Mouse (Mus musculus): ENCODE data around the gene Krtap26-1. TPM values are rescaled to one million over a fixed set of nuclear protein-coding genes. Genes with fewer than 3 reads are reported as not detected.

Gene Krtap26-1
- not detected in 2 replicates for polyA plus RNA-seq (2016; fragmentation: Nextera tagmentation; extraction: Ambion mirVana)

DNA sequence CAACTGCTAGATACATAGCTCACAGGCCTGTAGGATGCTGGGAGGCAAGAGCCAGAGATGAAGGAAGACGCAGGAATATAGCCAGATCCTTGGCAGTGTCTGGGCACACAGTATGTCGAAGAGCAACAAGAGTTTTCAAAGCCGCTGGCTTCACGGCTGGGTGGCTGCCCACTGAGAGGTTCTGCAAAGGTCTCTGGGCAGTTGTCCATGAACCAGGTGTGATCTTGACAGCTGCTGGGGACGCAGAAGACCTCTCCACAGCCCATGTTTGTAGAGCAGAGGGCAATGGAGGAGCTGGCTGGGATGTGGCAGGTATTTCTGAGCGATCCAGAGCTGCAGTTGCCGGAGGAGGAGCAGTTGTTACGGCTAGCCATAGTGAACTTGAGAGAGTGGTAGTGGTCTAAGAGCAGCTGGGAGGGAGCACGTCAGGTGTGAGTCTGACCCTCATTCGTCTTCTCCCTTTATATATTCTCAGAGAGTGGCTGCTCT lies at the start of gene Krtap26-1:
Gene Krtap26-1 (minus strand): TSS at position 439 of the 489 bp plus-strand sequence.
- H3K27me3 ChIP-seq, result no peaks in the 10 kb centered on the region
- H3K9ac ChIP-seq (replicated peaks), result no peak within 1 kb of the TSS
- 85% methylated on average over 10 of the region's 10 CpGs for WGBS
- ATAC-seq (ENCODE audit: insufficient number of reproducible peaks, insufficient read depth, low FRiP score, low TSS enrichment, low read depth), result no peak
- H3K4me3 ChIP-seq (replicated peaks), result no peak within 1 kb of the TSS
- no peaks in the 10 kb centered on the region for H3K4me1 ChIP-seq (replicated peaks)
- no peaks in the 10 kb centered on the region for H3K36me3 ChIP-seq
- H3K27ac ChIP-seq, result no peak within 1 kb of the TSS
- H3K4me2 ChIP-seq, result no peak within 1 kb of the TSS
- H3K9me3 ChIP-seq, result no peaks in the 10 kb centered on the region

DNA sequence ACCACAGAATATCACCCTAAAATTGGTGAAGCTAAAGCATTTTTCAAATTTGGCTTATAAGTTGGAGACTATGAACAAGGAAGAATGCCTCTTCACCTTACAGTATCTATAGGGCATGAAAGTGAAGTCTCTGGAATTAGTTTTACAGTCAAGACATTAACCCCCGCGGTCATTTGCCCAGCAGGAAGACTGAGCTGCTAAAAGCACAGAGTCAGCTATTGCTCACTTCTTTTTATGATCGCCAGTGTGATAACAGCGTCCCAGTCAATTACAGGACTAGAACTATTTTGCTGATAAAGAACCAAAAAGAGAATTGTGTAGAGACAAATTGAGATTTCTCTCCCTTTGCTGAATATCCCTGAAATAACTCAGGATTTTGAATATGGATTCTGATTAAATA lies 48.7 kb upstream of the Krtap26-1 start:
- ATAC-seq (ENCODE audit: insufficient number of reproducible peaks, insufficient read depth, low FRiP score, low TSS enrichment, low read depth), result no peak
- Histone ChIP-seq H3K27me3 (no peaks in the 10 kb centered on the region), H3K27ac (no peak overlapping the region), H3K4me1 (replicated peaks) (peaks cover 4% of the 10 kb centered on the region), H3K4me3 (replicated peaks) (no peak overlapping the region), H3K4me2 (no peak overlapping the region), H3K36me3 (no peaks in the 10 kb centered on the region), H3K9ac (replicated peaks) (no peak overlapping the region), H3K9me3 (no peaks in the 10 kb centered on the region)
- 66% methylated on average over 4 of the region's 4 CpGs for WGBS

DNA sequence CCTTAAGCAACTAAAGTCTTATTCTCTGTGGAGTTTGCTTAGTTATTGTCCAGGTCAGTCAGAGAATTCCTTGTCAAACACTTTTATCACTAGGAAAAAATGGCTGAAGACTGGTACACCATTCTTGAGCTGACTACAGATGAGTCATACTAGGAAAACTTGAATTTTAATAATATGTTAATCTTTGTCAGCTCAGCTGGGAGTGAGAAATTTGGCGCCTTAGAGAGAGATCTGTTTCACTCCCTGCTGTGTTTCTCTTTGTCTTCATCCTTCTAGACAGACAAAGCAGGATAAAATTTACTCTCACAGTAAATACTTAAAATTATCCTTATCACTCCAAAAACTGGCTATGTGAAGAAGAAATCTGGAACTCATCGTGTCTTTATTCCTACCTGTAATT lies 33.7 kb upstream of the Krtap26-1 start:
- Histone ChIP-seq H3K4me2 (no peak overlapping the region), H3K27me3 (no peaks in the 10 kb centered on the region), H3K9ac (replicated peaks) (no peak overlapping the region), H3K4me1 (replicated peaks) (no peaks in the 10 kb centered on the region), H3K36me3 (no peaks in the 10 kb centered on the region), H3K9me3 (no peaks in the 10 kb centered on the region), H3K4me3 (replicated peaks) (no peak overlapping the region), H3K27ac (no peak overlapping the region)
- no peak for ATAC-seq (ENCODE audit: insufficient number of reproducible peaks, insufficient read depth, low FRiP score, low TSS enrichment, low read depth)
- WGBS, result 66% methylated on average over 2 of the region's 2 CpGs

DNA sequence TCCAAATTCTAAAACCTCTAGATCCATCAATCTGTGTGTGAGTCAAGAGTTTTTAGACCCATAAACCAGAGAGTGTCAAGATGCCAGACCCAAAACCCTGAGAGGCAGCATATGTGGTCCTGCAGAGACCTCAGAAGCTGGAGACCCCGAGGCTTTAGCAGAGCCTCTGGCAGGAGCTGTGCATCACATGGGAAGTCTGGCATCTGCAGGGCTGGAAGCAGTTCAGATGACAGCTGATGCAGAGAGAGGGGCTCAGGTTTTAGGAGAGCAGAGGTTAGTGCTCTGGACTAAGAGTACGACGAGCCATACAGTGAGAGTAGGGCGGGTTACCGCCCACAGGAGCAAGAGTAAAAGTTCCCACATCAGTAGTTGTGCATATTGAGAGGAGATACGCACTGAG lies 31.5 kb upstream of the Krtap26-1 start:
- WGBS, result 77% methylated on average over 6 of the region's 6 CpGs
- Histone ChIP-seq H3K4me1 (replicated peaks) (no peaks in the 10 kb centered on the region), H3K4me2 (no peak overlapping the region), H3K4me3 (replicated peaks) (no peak overlapping the region), H3K9ac (replicated peaks) (no peak overlapping the region), H3K27me3 (no peaks in the 10 kb centered on the region), H3K27ac (no peak overlapping the region), H3K9me3 (no peaks in the 10 kb centered on the region), H3K36me3 (no peaks in the 10 kb centered on the region)
- no peak for ATAC-seq (ENCODE audit: insufficient number of reproducible peaks, insufficient read depth, low FRiP score, low TSS enrichment, low read depth)

DNA sequence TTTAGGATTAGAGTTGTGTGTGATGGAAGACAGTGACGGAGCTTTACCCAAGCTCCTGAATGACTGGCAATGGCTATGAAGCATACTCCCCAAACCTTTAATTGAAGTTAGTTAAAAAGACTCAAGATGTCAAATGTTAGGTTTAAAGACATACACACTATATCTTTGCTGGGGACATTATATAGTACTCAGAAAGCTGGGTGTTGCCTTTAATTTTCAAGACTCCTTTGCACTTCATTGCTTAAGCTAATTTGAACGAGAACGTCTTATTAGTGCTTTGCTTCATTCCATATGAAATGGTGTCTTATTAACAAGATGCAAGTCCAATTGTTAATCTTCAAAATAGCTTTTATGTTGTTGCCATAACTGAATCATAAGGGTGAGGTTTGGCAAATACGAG lies 24.0 kb upstream of the Krtap26-1 start, which contains the start of gene Krtap27-1:
Gene Krtap27-1 (minus strand): TSS at position 101 of the 400 bp plus-strand sequence.
- no peak for ATAC-seq (ENCODE audit: insufficient number of reproducible peaks, insufficient read depth, low FRiP score, low TSS enrichment, low read depth)
- no peak within 1 kb of the TSS for H3K27ac ChIP-seq
- H3K36me3 ChIP-seq, result no peaks in the 10 kb centered on the region
- no peaks in the 10 kb centered on the region for H3K27me3 ChIP-seq
- H3K4me3 ChIP-seq (replicated peaks), result no peak within 1 kb of the TSS
- H3K4me1 ChIP-seq (replicated peaks), result no peaks in the 10 kb centered on the region
- 84% methylated on average over 4 of the region's 4 CpGs for WGBS
- H3K4me2 ChIP-seq, result no peak within 1 kb of the TSS
- H3K9ac ChIP-seq (replicated peaks), result no peak within 1 kb of the TSS
- H3K9me3 ChIP-seq, result no peaks in the 10 kb centered on the region

DNA sequence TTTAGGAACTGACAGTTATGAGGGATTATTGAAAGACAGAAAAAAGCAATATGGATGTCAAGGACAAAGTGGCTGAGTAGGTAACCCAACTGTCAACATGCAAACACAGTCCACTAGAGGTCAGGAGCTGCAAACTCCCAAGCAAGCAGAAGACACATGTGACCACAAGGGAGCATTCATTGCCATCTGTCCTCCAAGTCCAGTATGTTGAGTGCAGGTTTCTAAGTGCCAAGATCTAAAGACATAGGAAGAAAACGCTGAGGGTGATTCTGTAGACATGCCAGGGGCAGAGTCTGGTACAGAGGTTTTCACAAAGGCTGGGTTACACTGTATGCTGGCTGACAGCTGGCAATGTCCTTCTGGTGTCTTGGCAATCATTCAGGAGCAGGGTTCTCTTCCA lies 9.8 kb upstream of the Krtap26-1 start:
- Histone ChIP-seq H3K4me1 (replicated peaks) (no peaks in the 10 kb centered on the region), H3K27ac (no peak overlapping the region), H3K36me3 (no peaks in the 10 kb centered on the region), H3K27me3 (no peaks in the 10 kb centered on the region), H3K9ac (replicated peaks) (no peak overlapping the region), H3K4me2 (no peak overlapping the region), H3K4me3 (replicated peaks) (no peak overlapping the region), H3K9me3 (no peaks in the 10 kb centered on the region)
- ATAC-seq (ENCODE audit: insufficient number of reproducible peaks, insufficient read depth, low FRiP score, low TSS enrichment, low read depth), result no peak
- WGBS, result 45% methylated on average over 1 of the region's 1 CpGs

DNA sequence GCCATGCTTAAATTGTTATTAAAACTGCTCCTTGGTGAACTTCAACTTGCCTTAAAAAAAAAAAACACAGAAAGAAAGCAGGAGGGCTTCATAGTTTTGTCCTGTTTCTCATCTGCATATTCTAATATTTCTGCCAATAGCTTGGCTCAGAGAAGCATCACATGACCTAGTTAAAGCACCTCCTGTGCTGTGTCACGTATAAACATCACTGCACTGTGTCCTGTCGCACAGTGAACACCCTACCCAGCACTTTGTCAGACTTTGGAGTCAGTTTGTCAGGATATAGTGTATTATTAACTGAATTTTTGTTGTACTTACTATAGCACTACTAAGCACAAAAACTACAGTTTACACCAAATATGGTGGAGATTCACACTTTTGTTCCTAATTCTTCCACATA lies 4.4 kb upstream of the Krtap26-1 start:
- Histone ChIP-seq H3K4me1 (replicated peaks) (no peaks in the 10 kb centered on the region), H3K4me3 (replicated peaks) (no peak overlapping the region), H3K27ac (no peak overlapping the region), H3K36me3 (no peaks in the 10 kb centered on the region), H3K9me3 (no peaks in the 10 kb centered on the region), H3K9ac (replicated peaks) (no peak overlapping the region), H3K27me3 (no peaks in the 10 kb centered on the region), H3K4me2 (no peak overlapping the region)
- no peak for ATAC-seq (ENCODE audit: insufficient number of reproducible peaks, insufficient read depth, low FRiP score, low TSS enrichment, low read depth)
- WGBS, result 77% methylated on average over 2 of the region's 2 CpGs

DNA sequence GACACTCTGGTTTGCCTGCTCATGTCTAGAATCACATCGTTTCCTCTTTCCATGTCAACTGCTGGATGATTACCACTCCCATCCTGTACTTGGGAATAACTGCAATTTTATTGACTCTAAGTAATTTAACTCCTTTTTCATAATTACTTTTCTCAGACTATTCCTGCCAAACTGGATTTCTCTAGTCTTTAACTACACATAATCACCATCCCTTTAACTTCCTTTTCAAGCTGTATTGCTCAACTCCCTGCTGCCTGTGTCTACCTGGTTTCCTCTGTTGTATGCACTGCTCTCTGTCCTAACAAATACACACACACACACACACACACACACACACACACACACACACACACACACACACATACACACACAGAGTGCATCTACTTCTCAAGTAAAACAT lies 3.5 kb upstream of the Krtap26-1 start:
- 66% methylated on average over 1 of the region's 1 CpGs for WGBS
- no peak for ATAC-seq (ENCODE audit: insufficient number of reproducible peaks, insufficient read depth, low FRiP score, low TSS enrichment, low read depth)
- Histone ChIP-seq H3K27ac (no peak overlapping the region), H3K9ac (replicated peaks) (no peak overlapping the region), H3K4me1 (replicated peaks) (no peaks in the 10 kb centered on the region), H3K27me3 (no peaks in the 10 kb centered on the region), H3K4me2 (no peak overlapping the region), H3K9me3 (no peaks in the 10 kb centered on the region), H3K36me3 (no peaks in the 10 kb centered on the region), H3K4me3 (replicated peaks) (no peak overlapping the region)

DNA sequence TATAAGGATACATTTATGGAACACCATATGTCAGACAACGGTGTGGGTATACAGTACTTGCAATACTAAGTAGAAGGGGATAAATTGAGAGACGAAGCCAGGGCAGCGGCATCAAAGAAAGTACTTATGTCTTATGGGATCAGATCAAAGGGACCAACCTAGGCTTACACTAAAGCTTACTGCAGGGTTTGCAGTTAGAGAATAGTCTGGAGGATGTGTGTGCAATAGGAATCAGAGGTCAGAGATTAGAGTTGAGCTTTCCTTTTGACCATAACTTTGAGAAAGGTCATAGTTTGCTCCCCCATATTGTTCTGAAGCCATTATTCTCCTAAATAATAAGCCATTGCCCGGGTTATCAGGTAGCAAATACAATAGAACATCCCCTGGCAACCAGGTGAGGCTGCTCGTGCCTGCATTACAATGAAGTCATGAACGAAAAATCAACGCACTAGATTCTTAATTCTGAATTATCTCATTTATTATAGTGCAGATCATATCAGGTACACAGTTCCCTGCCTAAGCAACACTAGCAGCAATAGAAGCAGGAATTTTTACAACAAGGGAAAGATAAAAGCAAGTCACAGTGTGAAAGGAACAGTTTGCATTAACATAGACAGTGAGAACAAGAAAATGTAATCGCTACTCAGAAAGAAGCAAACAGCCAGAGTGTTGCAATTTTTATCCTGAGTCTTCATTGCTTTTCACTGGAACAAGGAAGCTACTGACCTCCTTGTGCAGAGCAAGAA lies 1.1 kb downstream of the Krtap26-1 start:
- Histone ChIP-seq H3K4me1 (replicated peaks) (no peaks in the 10 kb centered on the region), H3K4me2 (no peak overlapping the region), H3K9ac (replicated peaks) (no peak overlapping the region), H3K27ac (no peak overlapping the region), H3K27me3 (no peaks in the 10 kb centered on the region), H3K36me3 (no peaks in the 10 kb centered on the region), H3K4me3 (replicated peaks) (no peak overlapping the region), H3K9me3 (no peaks in the 10 kb centered on the region)
- 78% methylated on average over 8 of the region's 8 CpGs for WGBS
- ATAC-seq (ENCODE audit: insufficient number of reproducible peaks, insufficient read depth, low FRiP score, low TSS enrichment, low read depth), result no peak

DNA sequence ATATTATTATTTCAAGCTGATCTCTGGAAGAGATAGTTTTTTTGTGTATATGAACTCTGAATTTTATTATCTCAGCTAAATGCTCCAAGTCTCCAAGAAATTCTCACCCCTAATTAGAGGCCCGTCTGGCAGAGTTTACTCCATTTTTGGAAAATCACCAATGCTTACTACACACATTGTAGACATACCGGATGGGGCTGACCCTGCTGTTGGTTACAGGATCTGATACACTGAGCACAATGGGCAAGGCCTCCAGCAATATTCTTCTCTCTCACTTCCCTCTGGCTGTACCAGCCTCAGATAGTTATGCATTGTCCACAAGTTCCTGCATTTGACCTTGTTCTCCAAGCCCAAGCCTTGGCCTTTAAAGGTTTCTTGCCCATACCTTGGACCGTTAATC lies 7.5 kb downstream of the Krtap26-1 start:
- Histone ChIP-seq H3K27ac (no peak overlapping the region), H3K36me3 (no peaks in the 10 kb centered on the region), H3K9me3 (no peaks in the 10 kb centered on the region), H3K4me1 (replicated peaks) (no peaks in the 10 kb centered on the region), H3K27me3 (no peaks in the 10 kb centered on the region), H3K4me3 (replicated peaks) (no peak overlapping the region), H3K9ac (replicated peaks) (no peak overlapping the region), H3K4me2 (no peak overlapping the region)
- whole genome bisulfite sequencing, result 84% methylated on average over 3 of the region's 3 CpGs
- ATAC-seq (ENCODE audit: insufficient number of reproducible peaks, insufficient read depth, low FRiP score, low TSS enrichment, low read depth), result no peak

DNA sequence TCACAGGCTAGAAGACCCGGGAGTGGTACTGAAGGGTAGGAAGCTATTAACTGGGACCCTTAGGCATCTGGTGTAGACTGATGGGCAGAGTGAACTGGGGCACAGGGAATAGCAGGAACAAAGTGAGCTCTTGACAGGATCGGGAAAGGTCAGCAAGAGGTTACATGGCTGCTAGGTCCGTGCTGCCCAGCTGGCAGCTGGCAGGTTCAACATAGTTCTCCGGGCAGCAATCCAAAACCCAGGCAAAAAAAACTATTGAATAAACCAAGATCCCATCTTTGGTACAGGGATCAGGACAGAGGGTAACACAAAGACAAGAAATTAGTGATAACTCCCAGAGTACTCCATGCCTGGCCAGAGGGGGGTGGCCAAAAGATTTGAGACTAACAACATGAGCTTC lies 12.5 kb downstream of the Krtap26-1 start:
- Histone ChIP-seq H3K27ac (no peak overlapping the region), H3K4me1 (replicated peaks) (no peaks in the 10 kb centered on the region), H3K4me2 (no peak overlapping the region), H3K36me3 (no peaks in the 10 kb centered on the region), H3K4me3 (replicated peaks) (no peak overlapping the region), H3K9ac (replicated peaks) (no peak overlapping the region), H3K9me3 (no peaks in the 10 kb centered on the region), H3K27me3 (no peaks in the 10 kb centered on the region)
- 31% methylated on average over 4 of the region's 4 CpGs for WGBS
- ATAC-seq (ENCODE audit: insufficient number of reproducible peaks, insufficient read depth, low FRiP score, low TSS enrichment, low read depth), result no peak

DNA sequence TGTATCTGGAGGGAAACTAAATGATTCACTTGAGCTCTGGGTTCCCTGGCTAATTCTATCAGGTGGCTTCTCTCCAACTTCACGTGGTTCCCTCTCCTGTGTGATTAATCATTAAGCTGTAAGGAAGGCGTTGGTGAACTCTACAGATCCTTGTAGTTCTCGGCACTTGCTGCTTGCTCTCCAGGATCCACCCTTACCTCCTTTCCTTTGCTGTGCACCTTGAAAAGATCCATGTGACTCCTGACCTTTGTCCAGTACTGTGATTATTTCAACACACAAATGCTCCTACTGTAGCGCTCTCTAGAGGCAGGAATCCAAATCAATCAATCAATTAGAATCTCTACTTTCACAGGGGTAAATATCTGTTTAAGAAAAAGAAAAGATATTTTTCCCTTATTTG lies 16.1 kb downstream of the Krtap26-1 start:
- no peaks in the 10 kb centered on the region for H3K36me3 ChIP-seq
- no peak for ATAC-seq (ENCODE audit: insufficient number of reproducible peaks, insufficient read depth, low FRiP score, low TSS enrichment, low read depth)
- no peaks in the 10 kb centered on the region for H3K4me1 ChIP-seq (replicated peaks)
- no peaks in the 10 kb centered on the region for H3K9me3 ChIP-seq
- 78% methylated on average over 4 of the region's 4 CpGs for WGBS
- no peak overlapping the region for H3K4me3 ChIP-seq (replicated peaks)
- no peaks in the 10 kb centered on the region for H3K27me3 ChIP-seq
- H3K4me2 ChIP-seq, result no peak overlapping the region
- no peak overlapping the region for H3K27ac ChIP-seq
- H3K9ac ChIP-seq (replicated peaks), result no peak overlapping the region
